Mouse (Mus musculus) bone marrow macrophage, adult 2 months (primary cell): ENCODE results near the gene Heyl.

ENCODE experiments used
- CTCF ChIP-seq: IDR thresholded peaks from 2 replicates; pipeline ENCODE4 v1.5.1; 2012; ENCODE audit warnings: low read depth, mild to moderate bottlenecking, low read length, moderate library complexity
- POLR2A ChIP-seq: IDR thresholded peaks from 2 replicates; pipeline ENCODE4 v1.6.1; 2012; ENCODE audit warnings: mild to moderate bottlenecking, low read depth, low read length, borderline replicate concordance

DNA sequence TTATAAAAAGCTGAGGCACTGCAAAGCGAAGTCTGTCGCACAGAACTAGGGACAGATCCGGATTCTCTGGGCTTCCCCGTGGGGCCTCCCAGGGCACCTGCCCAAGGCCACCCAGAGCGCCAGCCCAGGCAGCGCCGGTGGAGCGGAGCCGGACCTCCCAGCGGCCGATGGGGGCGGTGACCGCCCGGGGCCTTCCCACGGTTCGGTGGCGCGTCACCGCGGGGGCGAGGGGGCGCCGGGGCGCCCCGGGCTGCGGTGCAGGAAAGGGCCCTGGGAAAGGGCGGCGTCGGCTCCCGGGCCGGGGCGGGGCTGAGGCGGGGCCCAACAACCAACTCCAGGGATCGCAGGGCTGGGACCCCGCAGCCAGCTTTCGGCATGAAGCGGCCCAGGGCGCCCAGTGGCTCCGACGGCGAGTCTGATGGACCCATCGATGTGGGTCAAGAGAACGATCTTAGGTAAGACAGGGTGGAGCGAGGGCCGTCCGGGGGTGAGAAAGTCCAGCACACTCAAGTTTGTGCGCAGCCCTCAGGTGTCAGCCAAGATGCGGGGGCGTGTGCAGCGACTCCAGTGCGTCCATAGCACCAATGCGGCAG, at the start of gene Heyl:
- TF ChIP-seq CTCF: no peak
- no peak for TF ChIP-seq POLR2A
